Mouse (Mus musculus) MEL (cell line): ENCODE data around the gene Lmntd1.

ENCODE experiments used
- CTCF ChIP-seq, 3 experiments: IDR thresholded peaks in 2 of 3; conservative IDR thresholded peaks in 1 of 3; 2 replicates each; pipeline ENCODE4 v1.5.1; 2011 to 2012; ENCODE audit warnings: low read length in 3 of 3, low read depth in 2 of 3, mild to moderate bottlenecking in 2 of 3, improper control_type of control experiment in 1 of 3, inconsistent platforms in 1 of 3, mixed read lengths in 1 of 3, moderate library complexity in 1 of 3; ENCODE audit not compliant: control insufficient read depth in 1 of 3, insufficient read depth in 1 of 3, poor library complexity in 1 of 3, severe bottlenecking in 1 of 3
- EP300 ChIP-seq, 2 experiments: IDR thresholded peaks; 2 replicates each; pipeline ENCODE4 v1.6.1; 2011; ENCODE audit warnings: improper control_type of control experiment in 2 of 2, low read length in 2 of 2, low read depth in 1 of 2, mild to moderate bottlenecking in 1 of 2
- GABPA ChIP-seq: IDR thresholded peaks from 2 replicates; pipeline ENCODE4 v1.6.1; 2012; ENCODE audit warnings: low read depth, mild to moderate bottlenecking, inconsistent platforms, low read length, improper control_type of control experiment, moderate library complexity
- GATA1 ChIP-seq: IDR thresholded peaks from 2 replicates; pipeline ENCODE4 v1.6.1; 2011; ENCODE audit warnings: low read depth, low read length, improper control_type of control experiment
- MAX ChIP-seq: IDR thresholded peaks from 2 replicates; pipeline ENCODE4 v1.6.1; 2011; ENCODE audit warnings: low read length, improper control_type of control experiment
- NELFE ChIP-seq: IDR thresholded peaks from 2 replicates; pipeline ENCODE4 v1.6.1; 2011; ENCODE audit warnings: low read depth, low read length, improper control_type of control experiment
- POLR2A ChIP-seq, 2 experiments: IDR thresholded peaks; 2 replicates each; pipeline ENCODE4 v1.6.1; 2011 to 2012; ENCODE audit warnings: low read length in 2 of 2, mild to moderate bottlenecking in 2 of 2, control low read depth in 1 of 2, improper control_type of control experiment in 1 of 2, low read depth in 1 of 2, moderate library complexity in 1 of 2; ENCODE audit not compliant: control insufficient read depth in 1 of 2, insufficient read depth in 1 of 2, poor library complexity in 1 of 2
- POLR2AphosphoS2 ChIP-seq: IDR thresholded peaks from 2 replicates; pipeline ENCODE4 v1.6.1; 2011; ENCODE audit warnings: low read length, improper control_type of control experiment
- POLR2AphosphoS5 ChIP-seq: IDR thresholded peaks from 2 replicates; pipeline ENCODE4 v1.6.1; 2012; ENCODE audit warnings: low read depth, borderline replicate concordance, mild to moderate bottlenecking, inconsistent platforms, low read length, moderate library complexity, mixed read lengths
- USF1 ChIP-seq: IDR thresholded peaks from 2 replicates; pipeline ENCODE4 v1.6.1; 2014; ENCODE audit warnings: low read depth, mild to moderate bottlenecking, inconsistent platforms, low read length, improper control_type of control experiment, moderate library complexity
- ZKSCAN1 ChIP-seq: IDR thresholded peaks from 2 replicates; pipeline ENCODE4 v1.6.1; 2012; ENCODE audit warnings: low read depth, mild to moderate bottlenecking, inconsistent platforms, low read length, improper control_type of control experiment, moderate library complexity

DNA sequence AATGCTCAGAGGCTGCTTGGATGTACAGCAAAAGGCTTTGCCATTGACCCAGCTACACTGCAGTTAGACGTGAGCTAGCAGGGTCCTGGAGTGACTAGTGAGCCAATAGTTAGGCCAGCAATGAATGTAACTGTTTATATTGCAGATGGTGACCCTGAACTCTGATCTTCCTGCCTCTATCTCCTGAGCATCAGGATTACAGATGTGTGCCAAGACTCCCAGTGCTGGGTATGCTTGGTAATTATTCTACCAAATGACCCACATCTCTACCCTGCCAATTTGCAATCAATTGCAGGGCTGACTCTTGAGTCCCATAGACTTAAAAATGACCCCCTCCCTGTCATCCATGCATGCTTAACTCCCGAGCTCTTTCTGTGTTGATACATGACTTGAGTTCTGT lies 269.4 kb downstream of the Lmntd1 start:
- TF ChIP-seq MAX (no peak), GABPA (no peak), USF1 (no peak), GATA1 (no peak), CTCF (IDR thresholded peaks at IDR 0.05 in 2 of 3, conservative IDR thresholded peaks at IDR 0.05 in 1 of 3; ENCODE audit: control insufficient read depth in 1 of 3, insufficient read depth in 1 of 3, low read depth in 2 of 3, low read length in 3 of 3, poor library complexity in 1 of 3, severe bottlenecking in 1 of 3) (no peak), POLR2AphosphoS2 (no peak), EP300 (IDR thresholded peaks at IDR 0.05; ENCODE audit: low read depth in 1 of 2, low read length in 2 of 2) (no peak), POLR2AphosphoS5 (no peak), NELFE (no peak), POLR2A (IDR thresholded peaks at IDR 0.05; ENCODE audit: control insufficient read depth in 1 of 2, insufficient read depth in 1 of 2, low read depth in 1 of 2, low read length in 2 of 2, poor library complexity in 1 of 2) (no peak), ZKSCAN1 (no peak)
